Mouse (Mus musculus) stomach, embryonic 14.5 days (tissue): Measurements from ENCODE around the gene Fam219a. TPM values are rescaled to one million over a fixed set of nuclear protein-coding genes. Genes with fewer than 3 reads are reported as not detected.

Source experiments
- ATAC-seq: fragments of 200-750 bp; cut with Nextera tagmentation; 2 replicates; pipeline ENCODE4 v1.8.0; 2017; ENCODE audit warnings: low read depth, moderate TSS enrichment; ENCODE audit not compliant: insufficient number of reproducible peaks, insufficient read depth, low FRiP score
- H3K27ac ChIP-seq: fragments of 300-500 bp; sonication (generic); 2 replicates; pipeline ENCODE4 v1.5.1; 2014; ENCODE audit warnings: mild to moderate bottlenecking, low read length, moderate library complexity, mixed read lengths
- H3K27me3 ChIP-seq: fragments of 300-500 bp; sonication (generic); 2 replicates; pipeline ENCODE4 v1.6.1; 2014; ENCODE audit warnings: low read length, control low read depth, mixed read lengths; ENCODE audit not compliant: control insufficient read depth, insufficient read depth
- H3K36me3 ChIP-seq: fragments of 300-500 bp; sonication (generic); 2 replicates; pipeline ENCODE4 v1.6.1; 2014; ENCODE audit warnings: mild to moderate bottlenecking, control low read depth, low read length, moderate library complexity, mixed read lengths; ENCODE audit not compliant: control insufficient read depth, insufficient read depth
- H3K4me1 ChIP-seq: fragments of 300-500 bp; sonication (generic); 2 replicates; pipeline ENCODE4 v1.6.1; 2014; ENCODE audit warnings: low read length, control low read depth, mixed read lengths; ENCODE audit not compliant: control insufficient read depth, insufficient read depth
- H3K4me2 ChIP-seq: fragments of 300-500 bp; sonication (generic); replicated peaks from 2 replicates; pipeline ENCODE4 v1.6.1; 2014; ENCODE audit warnings: low read depth, low read length, control low read depth
- H3K4me3 ChIP-seq: fragments of 300-500 bp; sonication (generic); 2 replicates; pipeline ENCODE4 v1.5.1; 2014; ENCODE audit warnings: low read depth, low read length, control low read depth
- H3K9ac ChIP-seq: fragments of 300-500 bp; sonication (generic); replicated peaks from 2 replicates; pipeline ENCODE4 v1.6.1; 2014; ENCODE audit warnings: low read depth, mild to moderate bottlenecking, control low read depth, low read length, moderate library complexity, mixed read lengths
- H3K9me3 ChIP-seq: fragments of 300-500 bp; sonication (generic); 2 replicates; pipeline ENCODE4 v1.6.1; 2016; ENCODE audit warnings: low read depth, low read length, control low read depth; ENCODE audit not compliant: control insufficient read depth
- WGBS: fragments of 180-500 bp; shearing (Covaris S2); extraction: QIAGEN DNeasy Blood & Tissue Kit; methylation state at CpG from one replicate; pipeline ENCODE4 v1.1.7; 2014; 5-methylcytosine and 5-hydroxymethylcytosine counted together
- polyA plus RNA-seq: library from polyadenylated mRNA; unstranded; fragments of >200 nt; fragmentation: Nextera tagmentation; extraction: Ambion mirVana; gene quantifications from 2 replicates; pipeline ENCODE4 v1.2.1, GENCODE M21; 2014

Gene Fam219a
- polyA plus RNA-seq, 1 experiment from 2014 or later = 3.9 TPM

GRCm38 (mm10) chr4:41522788-41523187, 46.5 kb downstream of the Fam219a start:
- Histone ChIP-seq H3K4me3 (no peak overlapping the region), H3K4me2 (no peak overlapping the region), H3K4me1 (no peaks in the 10 kb centered on the region), H3K9me3 (no peaks in the 10 kb centered on the region), H3K27ac (no peak overlapping the region), H3K36me3 (no peaks in the 10 kb centered on the region), H3K27me3 (no peaks in the 10 kb centered on the region), H3K9ac (no peak overlapping the region)
- WGBS = 44% methylated on average over 5 of the region's 5 CpGs
- no peak for ATAC-seq

GRCm38 (mm10) chr4:41522136-41522535, 47.2 kb downstream of the Fam219a start:
- WGBS = 81% methylated on average over 6 of the region's 6 CpGs
- no peak overlapping the region for H3K4me3 ChIP-seq
- no peaks in the 10 kb centered on the region for H3K27me3 ChIP-seq
- no peak for ATAC-seq
- no peak overlapping the region for H3K27ac ChIP-seq
- no peaks in the 10 kb centered on the region for H3K9me3 ChIP-seq
- no peaks in the 10 kb centered on the region for H3K4me1 ChIP-seq
- H3K9ac ChIP-seq = no peak overlapping the region
- H3K4me2 ChIP-seq = no peak overlapping the region
- H3K36me3 ChIP-seq = no peaks in the 10 kb centered on the region

- H3K27ac ChIP-seq = no peak overlapping the region
- no peaks in the 10 kb centered on the region for H3K9me3 ChIP-seq
- WGBS = 28% methylated on average over 14 of the region's 14 CpGs
- H3K27me3 ChIP-seq = no peaks in the 10 kb centered on the region
- H3K36me3 ChIP-seq = no peaks in the 10 kb centered on the region
- H3K4me3 ChIP-seq = no peak overlapping the region
- H3K9ac ChIP-seq = no peak overlapping the region
- ATAC-seq = no peak
- no peaks in the 10 kb centered on the region for H3K4me1 ChIP-seq
- H3K4me2 ChIP-seq = no peak overlapping the region
These were observed 48.7 kb downstream of the Fam219a start for GRCm38 (mm10) chr4:41520641-41521040.

- H3K27ac ChIP-seq = no peak overlapping the region
- no peaks in the 10 kb centered on the region for H3K9me3 ChIP-seq
- H3K27me3 ChIP-seq = no peaks in the 10 kb centered on the region
- no peak overlapping the region for H3K4me2 ChIP-seq
- H3K9ac ChIP-seq = no peak overlapping the region
- H3K4me3 ChIP-seq = no peak overlapping the region
- no peak for ATAC-seq
- 94% methylated on average over 5 of the region's 5 CpGs for WGBS
- H3K4me1 ChIP-seq = no peaks in the 10 kb centered on the region
- no peaks in the 10 kb centered on the region for H3K36me3 ChIP-seq
These were observed 50.1 kb downstream of the Fam219a start for GRCm38 (mm10) chr4:41519195-41519594.

GRCm38 (mm10) chr4:41518349-41518748, 51.0 kb downstream of the Fam219a start:
- WGBS = 79% methylated on average over 7 of the region's 7 CpGs

GRCm38 (mm10) chr4:41517233-41517632, 52.1 kb downstream of the Fam219a start, which contains the start of gene 1110017D15Rik:
1110017D15Rik (minus strand) TSS chr4:41517333.
- Histone ChIP-seq H3K4me3 (no peak within 1 kb of the TSS), H3K4me2 (no peak within 1 kb of the TSS), H3K27me3 (no peaks in the 10 kb centered on the region), H3K27ac (no peak within 1 kb of the TSS), H3K9me3 (no peaks in the 10 kb centered on the region), H3K9ac (no peak within 1 kb of the TSS), H3K36me3 (no peaks in the 10 kb centered on the region), H3K4me1 (no peaks in the 10 kb centered on the region)
- WGBS = 83% methylated on average over 2 of the region's 2 CpGs
- ATAC-seq = no peak

More at GRCm38 (mm10) chr4:41518349-41518748, 51.0 kb downstream of the Fam219a start:
- ATAC-seq = no peak
- Histone ChIP-seq H3K27me3 (no peaks in the 10 kb centered on the region), H3K4me1 (no peaks in the 10 kb centered on the region), H3K4me3 (no peak overlapping the region), H3K9ac (no peak overlapping the region), H3K36me3 (no peaks in the 10 kb centered on the region), H3K4me2 (no peak overlapping the region), H3K9me3 (no peaks in the 10 kb centered on the region), H3K27ac (no peak overlapping the region)

GRCm38 (mm10) chr4:41513714-41514113, 55.6 kb downstream of the Fam219a start:
- H3K4me2 ChIP-seq = no peak overlapping the region
- H3K27ac ChIP-seq = no peak overlapping the region
- no peaks in the 10 kb centered on the region for H3K9me3 ChIP-seq
- H3K4me3 ChIP-seq = no peak overlapping the region
- no peaks in the 10 kb centered on the region for H3K36me3 ChIP-seq
- H3K9ac ChIP-seq = no peak overlapping the region
- no peak for ATAC-seq
- 19% methylated on average over 8 of the region's 8 CpGs for whole genome bisulfite sequencing
- no peaks in the 10 kb centered on the region for H3K27me3 ChIP-seq
- H3K4me1 ChIP-seq = no peaks in the 10 kb centered on the region

- no peak overlapping the region for H3K27ac ChIP-seq
- H3K36me3 ChIP-seq = no peaks in the 10 kb centered on the region
- H3K4me3 ChIP-seq = no peak overlapping the region
- no peak for ATAC-seq
- H3K9ac ChIP-seq = no peak overlapping the region
- no peaks in the 10 kb centered on the region for H3K9me3 ChIP-seq
- 48% methylated on average over 4 of the region's 4 CpGs for WGBS
- H3K27me3 ChIP-seq = no peaks in the 10 kb centered on the region
- no peaks in the 10 kb centered on the region for H3K4me1 ChIP-seq
- H3K4me2 ChIP-seq = no peak overlapping the region
These were observed 56.0 kb downstream of the Fam219a start for GRCm38 (mm10) chr4:41513309-41513708.

GRCm38 (mm10) chr4:41507998-41508397, 61.3 kb downstream of the Fam219a start:
- H3K4me1 ChIP-seq = peaks cover 5% of the 10 kb centered on the region
- H3K27me3 ChIP-seq = no peaks in the 10 kb centered on the region
- H3K9ac ChIP-seq = no peak overlapping the region
- no peak overlapping the region for H3K4me2 ChIP-seq
- H3K4me3 ChIP-seq = no peak overlapping the region; the same call in 1 of the 2 replicates
- ATAC-seq = no peak
- no peak overlapping the region for H3K27ac ChIP-seq
- H3K36me3 ChIP-seq = no peaks in the 10 kb centered on the region
- no peaks in the 10 kb centered on the region for H3K9me3 ChIP-seq
- 49% methylated on average over 7 of the region's 7 CpGs for WGBS
